Mouse (Mus musculus) neutrophil, adult 65 days (primary cell): ENCODE measurements around the gene Gzmn. TPM values are rescaled to one million over a fixed set of nuclear protein-coding genes. Genes with fewer than 3 reads are reported as not detected.

Experiments
- total RNA-seq: library from RNA; stranded (reverse); gene quantifications from 2 replicates; pipeline ENCODE4 v1.2.4, GENCODE M21; 2023

The Gzmn gene
- not detected in 2 replicates for total RNA-seq

DNA sequence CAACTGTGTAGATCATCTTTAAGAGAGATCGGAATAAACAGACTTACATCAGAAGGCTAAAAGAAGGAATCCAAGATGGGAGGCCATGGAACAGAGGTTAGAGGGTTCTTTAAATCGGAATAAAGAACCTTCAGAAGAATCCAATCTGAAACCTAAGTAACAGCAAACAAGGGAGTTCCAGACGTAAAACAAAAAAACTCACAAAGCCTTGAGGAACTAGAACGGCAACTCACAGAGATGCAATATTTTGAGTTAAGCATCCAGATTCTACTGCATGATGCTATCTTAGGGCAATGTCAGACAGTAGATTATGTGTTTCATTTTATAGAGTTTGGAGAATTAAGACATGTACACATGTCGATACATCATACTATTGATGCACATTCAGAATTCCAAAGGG is at the start of gene Gzmn:
Gene Gzmn (minus strand): TSS at position 101 of the 400 bp plus-strand sequence.

DNA sequence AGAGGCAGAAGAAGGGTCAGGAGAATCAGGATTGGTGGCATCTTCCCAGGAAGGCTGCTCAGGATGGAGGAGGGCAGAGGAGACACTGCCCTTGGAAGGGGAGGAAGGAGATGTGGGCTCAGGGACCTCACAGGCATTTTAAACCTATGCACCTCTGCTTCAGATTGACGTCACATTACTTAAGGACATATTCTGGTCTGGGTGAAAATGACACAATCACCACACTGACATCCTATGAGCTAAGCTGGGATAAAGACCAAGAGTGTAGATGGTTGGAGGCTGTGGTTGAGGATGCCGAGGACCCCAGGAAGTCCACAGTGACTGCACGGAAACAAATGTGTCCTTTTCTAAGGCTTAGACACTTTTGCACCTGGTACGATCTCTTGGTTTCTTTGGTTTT is 36.9 kb upstream of the Gzmn start, which contains the start of gene Gzmf:
Gene Gzmf (minus strand): TSS at position 101 of the 400 bp plus-strand sequence.

DNA sequence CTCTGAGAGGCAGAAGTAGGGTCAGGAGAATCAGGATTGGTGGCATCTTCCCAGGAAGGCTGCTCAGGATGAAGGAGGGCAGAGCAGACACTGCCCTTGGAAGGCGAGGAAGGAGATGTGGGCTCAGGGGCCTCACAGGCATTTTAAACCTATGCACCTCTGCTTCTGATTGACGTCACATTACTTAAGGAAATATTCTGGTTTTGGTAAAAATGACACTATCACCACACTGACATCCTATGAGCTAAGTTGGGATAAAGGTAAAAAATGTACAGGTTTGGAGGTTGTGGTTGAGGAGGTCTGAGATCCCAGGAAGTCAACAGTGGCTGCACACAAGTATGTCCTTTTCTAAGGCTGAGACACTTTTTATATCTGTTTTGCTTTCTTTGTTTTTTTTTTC is 14.9 kb downstream of the Gzmn start, which contains the start of gene Gzmg:
Gene Gzmg (minus strand): TSS at position 101 of the 400 bp plus-strand sequence.

DNA sequence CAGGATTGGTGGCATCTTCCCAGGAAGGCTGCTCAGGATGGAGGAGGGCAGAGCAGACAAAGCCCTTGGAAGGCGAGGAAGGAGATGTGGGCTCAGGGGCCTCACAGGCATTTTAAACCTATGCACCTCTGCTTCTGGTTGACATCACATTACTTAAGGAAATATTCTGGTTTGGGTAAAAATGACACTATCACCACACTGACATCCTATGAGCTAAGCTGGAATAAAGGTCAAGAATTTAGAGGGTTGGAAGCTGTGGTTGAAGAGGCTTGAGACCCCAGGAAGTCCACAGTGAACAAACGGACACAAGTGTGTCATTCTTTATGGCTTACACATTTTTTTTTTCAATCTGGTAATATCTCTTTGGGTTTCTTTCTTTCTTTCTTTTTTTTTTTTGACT is 41.9 kb downstream of the Gzmn start, which contains the start of gene Gzmd:
Gene Gzmd (minus strand): TSS at position 101 of the 400 bp plus-strand sequence.

DNA sequence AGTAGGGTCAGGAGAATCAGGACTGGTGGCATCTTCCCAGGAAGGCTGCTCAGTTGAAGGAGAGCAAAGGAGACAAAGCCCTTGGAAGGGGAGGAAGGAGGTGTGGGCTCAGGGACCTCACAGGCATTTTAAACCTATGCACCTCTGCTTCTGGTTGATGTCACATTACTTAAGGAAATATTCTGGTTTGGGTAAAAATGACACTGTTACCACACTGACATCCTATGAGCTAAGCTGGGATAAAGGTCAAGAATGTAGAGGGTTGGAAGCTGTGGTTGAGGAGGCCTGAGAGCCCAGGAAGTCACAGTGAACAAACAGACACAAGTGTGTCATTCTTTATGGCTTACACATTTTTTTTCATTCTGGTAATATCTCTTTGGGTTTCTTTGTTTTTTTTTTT is 53.9 kb downstream of the Gzmn start, which contains the start of gene Gzme:
Gene Gzme (minus strand): TSS at position 101 of the 400 bp plus-strand sequence.

Other genes with a start within 250 kb of the Gzmn start
- not detected in 2 replicates for gene Cma1, start 229.9 kb downstream of the Gzmn start, total RNA-seq
- gene Cma2, start 223.6 kb downstream of the Gzmn start, total RNA-seq: not detected in 2 replicates
- gene Mcpt1, start 156.6 kb downstream of the Gzmn start, total RNA-seq: not detected in 2 replicates
- not detected in 2 replicates for gene Mcpt9, start 144.1 kb downstream of the Gzmn start, total RNA-seq
- not detected in 2 replicates for gene Mcpt2, start 132.6 kb downstream of the Gzmn start, total RNA-seq
- gene Mcpt4, start 112.3 kb downstream of the Gzmn start, total RNA-seq: not detected in 2 replicates
- 83.0 and 87.4 TPM in 2 replicates for gene Mcpt8, start 89.3 kb downstream of the Gzmn start, total RNA-seq
- 123 and 127 TPM in 2 replicates for gene Ctsg, start 72.0 kb downstream of the Gzmn start, total RNA-seq
- not detected in 2 replicates for gene Gzme, start 54.0 kb downstream of the Gzmn start, total RNA-seq
- not detected in 2 replicates for gene Gzmd, start 42.0 kb downstream of the Gzmn start, total RNA-seq
- gene Gzmg, start 15.0 kb downstream of the Gzmn start, total RNA-seq: not detected in 2 replicates
- not detected in 2 replicates for gene Gzmf, start 36.8 kb upstream of the Gzmn start, total RNA-seq
- not detected in 2 replicates for gene Gzmc, start 60.1 kb upstream of the Gzmn start, total RNA-seq
- gene Gzmb, start 87.7 kb upstream of the Gzmn start, total RNA-seq: 0.27 and 0.76 TPM in 2 replicates
- gene Atp12a, start 190.5 kb upstream of the Gzmn start, total RNA-seq: not detected in 2 replicates
- 0.41 TPM in 1 of 2 replicates, not detected in the other for gene Rnf17, start 228.0 kb upstream of the Gzmn start, total RNA-seq